Mouse (Mus musculus): ENCODE measurements around the gene Ros1.
A peak's percentile ranks its signal among the peaks of the same experiment; 100 is the strongest.

The Ros1 gene

DNA sequence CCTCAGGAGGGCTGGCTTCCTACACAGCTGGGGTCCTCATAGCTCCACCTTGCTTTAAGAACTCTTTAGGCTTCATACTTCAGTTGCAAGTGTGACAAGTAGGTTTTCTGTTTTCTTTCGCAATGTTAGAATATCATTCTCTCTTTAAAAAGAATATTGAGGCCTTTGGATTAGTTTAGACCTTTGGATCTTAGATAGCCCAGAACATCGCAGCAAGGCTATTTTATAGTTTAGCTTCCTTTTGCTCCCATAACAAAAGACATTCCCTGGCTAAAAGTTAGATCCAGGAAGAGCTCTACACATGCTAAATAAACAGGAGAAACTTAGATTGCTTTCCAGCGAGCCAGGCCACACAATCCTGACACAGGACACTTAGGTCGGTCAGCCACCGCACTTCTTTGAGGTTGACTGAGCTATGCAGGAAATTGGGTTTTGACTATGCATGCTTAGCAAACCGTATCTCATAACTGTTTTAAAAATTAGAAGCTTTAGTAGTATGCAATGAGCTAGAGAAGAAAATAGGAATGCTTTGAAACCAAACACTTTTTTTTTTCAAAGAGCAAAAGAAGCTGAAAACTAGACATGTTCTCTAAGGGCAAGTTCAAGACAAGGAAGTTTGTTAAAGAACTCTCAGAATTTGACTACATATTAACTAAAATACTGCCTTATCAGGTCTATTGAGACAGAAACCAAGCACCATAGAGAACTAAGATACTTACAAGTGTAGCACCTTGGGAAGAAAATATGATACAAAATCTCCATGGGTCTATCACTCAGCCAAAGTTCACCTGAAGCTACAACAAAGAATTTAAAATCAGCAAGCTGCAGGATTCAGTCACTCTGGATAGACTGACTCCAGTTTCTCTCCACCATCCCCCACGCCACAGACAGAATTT lies at the start of gene Ros1:
Gene Ros1, minus strand, starts transcription at position 288 of the 896 bp plus-strand sequence.
- no peak for DNase-seq (ENCODE audit: low spot score)

DNA sequence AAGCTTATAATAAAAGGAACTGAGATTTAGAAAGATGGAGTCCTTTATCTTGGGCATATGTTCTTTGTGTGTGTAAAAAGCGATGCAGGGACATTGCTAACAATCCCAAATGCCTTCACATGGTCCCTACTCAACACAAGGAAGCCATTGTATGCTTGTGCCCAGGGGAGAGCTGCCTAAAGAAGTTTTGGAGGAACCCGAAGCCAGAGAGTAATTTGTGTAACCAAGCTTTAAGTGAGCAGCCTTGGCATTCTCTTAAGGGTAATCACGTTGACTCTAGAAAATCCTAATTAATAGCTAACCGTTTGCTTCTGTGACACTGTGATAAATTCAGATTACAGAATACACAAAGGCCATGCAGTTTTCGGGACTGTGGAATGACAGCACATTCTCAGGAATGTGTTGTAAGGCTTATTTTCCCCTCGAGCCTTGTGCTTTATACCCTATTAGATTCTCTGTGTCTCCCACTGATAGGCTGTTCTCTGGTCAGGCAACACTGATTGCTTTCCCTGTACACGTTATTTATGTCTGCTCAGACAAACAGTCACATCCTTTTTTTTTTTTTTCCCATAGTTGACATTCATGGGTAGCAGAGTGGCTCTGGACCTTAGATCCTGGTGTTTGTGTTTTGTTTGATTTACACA lies 47.8 kb upstream of the Ros1 start:
- DNase-seq (ENCODE audit: low spot score), result no peak

DNA sequence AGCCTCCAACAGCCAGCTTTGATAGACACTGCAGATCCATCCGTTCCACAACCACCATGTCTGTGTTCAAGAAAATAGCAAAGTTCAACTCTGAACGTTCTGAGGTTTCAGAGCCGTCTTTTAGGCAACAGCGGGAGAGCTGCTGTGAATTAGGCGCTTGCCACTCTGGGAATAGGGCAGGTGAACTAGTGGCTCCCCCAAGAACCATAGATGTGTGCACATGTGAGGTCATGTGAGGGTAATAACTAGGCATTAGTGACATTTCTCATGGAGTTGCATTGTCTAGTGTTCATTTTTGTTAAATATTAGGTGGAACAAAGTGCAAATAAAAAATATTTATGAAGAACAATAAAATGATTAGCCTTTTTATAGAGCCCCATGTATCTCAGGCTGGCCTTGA lies 47.0 kb upstream of the Ros1 start:
- DNase-seq (ENCODE audit: low spot score), result no peak

DNA sequence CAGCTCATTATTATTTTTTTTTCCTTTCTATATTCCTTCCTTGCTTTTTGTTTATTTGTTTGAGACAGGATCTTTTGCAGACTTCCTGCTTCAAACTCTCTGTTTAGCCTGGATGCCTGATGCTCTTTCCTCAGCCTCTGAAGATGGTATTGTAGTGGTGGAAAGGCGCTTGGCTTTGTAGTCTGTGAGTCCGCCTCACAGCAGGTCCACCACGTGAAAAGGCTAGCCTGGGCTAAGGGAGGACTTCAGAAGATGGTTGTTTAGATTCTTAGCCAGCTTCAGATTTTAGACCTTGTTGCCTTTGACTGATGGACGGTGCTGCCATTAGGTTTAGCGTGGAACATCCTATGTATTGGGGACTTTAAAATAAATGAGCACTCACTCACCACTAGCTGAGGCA lies 40.4 kb upstream of the Ros1 start:
- no peak for DNase-seq (ENCODE audit: low spot score)

DNA sequence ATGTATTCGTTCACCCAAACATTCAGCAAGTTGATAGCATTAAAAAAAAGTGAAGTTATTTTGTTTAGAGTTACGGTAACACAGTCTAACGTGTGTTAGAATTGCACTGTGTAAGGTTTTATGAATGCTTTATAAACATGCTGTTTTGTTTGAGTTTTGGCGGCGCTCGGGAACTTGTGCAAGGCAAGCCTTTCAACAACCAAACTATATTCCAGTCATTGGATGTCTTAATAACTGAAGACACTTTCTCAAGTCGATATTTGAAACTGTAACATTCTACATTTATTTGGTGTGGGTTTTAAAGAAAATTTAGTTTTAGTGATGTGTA lies 39.6 kb upstream of the Ros1 start:
- DNase-seq (ENCODE audit: low spot score), result no peak

DNA sequence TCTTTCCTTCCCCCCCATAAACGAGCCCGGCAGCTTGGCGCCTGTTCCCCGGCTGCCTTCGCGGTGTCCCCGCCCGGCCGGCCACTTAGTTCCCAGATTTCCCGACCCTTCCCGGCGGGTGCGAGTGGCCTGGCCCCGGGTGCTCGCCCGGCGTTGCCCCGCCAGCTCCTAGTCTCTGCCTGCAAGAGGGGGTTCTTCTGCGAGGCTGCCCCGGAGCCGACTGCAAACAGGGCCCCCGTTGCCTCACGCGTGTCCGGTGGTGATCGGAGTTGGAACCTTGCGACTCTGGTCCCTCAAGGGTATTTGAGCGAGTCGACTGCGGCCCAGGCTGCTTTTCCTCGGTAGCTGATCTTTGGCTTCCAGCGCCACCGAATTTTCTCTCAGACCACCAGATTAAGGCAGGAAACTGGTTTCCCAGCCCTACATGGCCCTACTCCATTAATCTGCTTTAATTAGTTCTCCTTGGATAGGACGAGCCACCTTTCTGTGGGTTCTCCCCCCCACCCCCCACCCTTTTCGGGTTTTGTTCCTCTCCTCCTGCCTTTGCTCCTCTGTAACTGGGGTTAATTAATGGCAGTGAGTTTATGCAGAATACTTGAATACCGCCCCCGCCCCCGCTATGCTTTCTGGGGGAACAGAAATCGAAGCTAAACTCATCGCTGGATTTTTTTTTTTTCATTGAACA lies 39.1 kb upstream of the Ros1 start:
- peak; percentile 25 for DNase-seq (ENCODE audit: low spot score)

DNA sequence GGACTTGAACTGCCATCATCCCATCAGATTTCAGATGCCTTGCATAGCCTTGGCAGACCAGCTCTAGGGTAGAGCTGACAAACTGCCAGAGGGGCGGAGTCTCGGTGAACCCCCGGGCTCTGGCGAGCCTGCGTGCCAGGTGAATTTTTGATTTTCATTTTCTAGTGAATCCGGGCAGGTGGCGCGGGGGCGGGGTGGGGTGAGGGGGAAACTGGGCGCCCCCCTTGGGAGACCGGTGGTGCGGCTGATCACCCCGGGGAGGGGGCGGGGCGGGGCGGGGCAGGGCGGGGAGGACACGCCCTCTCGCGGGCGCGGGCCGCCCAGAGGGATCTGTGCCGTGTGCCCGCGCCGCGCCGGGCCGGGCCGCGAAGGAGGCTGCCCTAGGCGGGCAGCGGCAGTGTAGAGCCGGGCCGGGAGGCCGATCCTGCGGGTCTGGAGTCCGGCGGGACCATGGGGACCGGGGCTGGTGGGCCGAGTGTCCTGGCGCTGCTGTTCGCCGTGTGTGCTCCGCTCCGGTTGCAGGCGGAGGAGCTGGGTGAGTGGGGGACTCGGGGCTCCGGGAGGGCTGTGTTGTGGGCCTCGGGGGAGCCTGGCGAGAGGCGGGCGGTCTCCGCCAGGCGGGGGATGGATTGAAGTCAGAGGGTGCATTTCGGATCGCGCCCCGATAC lies 38.4 kb upstream of the Ros1 start, which contains the start of gene Dcbld1:
Gene Dcbld1, plus strand, starts transcription at position 319 of the 668 bp plus-strand sequence.
- DNase-seq (ENCODE audit: low spot score), result peak; percentile 39

DNA sequence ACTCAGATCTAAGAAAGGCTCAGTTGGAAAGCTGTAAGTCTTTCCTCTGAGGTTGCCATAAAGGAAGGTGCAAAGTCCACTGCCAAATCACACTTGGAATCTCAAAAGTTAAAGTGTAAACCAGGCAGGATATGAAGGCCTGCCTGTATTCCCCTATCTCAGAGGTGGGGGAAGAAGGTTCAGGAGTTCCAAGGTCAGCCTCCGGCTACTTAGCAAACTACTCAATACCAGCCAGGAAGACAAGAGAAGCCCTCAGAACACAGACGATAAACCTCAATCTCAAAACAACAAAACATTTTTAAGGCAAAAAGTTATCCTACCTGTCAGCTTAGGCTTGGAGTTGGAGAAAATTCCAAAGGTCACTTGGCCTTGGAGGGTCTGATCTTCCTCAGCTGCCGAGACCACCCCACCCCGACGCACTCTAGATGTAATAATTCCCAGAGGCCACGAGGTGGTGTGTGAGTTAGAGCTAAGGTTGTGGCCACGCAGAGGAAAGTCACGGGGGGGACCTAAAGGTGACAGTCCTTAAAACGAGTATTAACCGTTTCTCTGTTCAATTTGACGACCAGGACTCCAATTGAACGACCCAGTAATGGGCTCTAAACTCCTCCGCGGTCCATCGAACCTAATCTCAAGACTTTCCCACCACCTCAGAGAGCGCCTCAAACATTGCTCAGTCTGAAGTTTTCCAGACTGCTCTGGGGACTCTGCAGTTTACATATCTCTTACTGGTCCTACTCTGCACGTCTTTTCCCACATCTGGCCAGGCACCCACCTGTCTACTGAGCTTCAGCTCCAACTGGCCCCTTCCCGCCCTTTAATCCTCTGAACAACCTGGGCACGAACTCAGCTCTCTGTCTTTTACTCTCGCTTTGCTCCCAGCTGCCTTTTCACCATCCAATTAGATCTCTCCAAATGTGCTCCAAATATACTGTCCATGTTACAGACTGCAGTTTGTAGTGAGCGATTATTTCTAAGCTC lies 37.4 kb upstream of the Ros1 start:
- peak; percentile 15 for DNase-seq (ENCODE audit: low spot score)

DNA sequence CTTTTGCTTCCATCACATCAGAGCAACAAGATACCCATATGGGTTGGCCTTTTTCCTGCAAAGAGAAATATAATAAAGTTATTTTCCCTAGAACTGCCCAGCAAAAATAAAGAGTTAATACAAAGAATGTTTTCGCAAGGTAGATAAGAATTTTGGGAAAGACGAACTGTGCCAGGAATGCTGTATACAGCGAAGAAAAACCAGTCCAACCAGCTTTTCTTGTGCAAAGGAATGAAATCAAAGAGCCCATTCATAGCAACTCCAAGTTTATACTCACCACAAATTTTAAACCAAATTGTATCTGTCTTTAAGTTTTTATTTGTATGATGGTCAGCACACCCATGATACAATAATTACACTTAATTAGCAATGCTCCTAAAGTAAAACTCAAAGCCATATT lies 24.6 kb upstream of the Ros1 start:
- no peak for DNase-seq (ENCODE audit: low spot score)

DNA sequence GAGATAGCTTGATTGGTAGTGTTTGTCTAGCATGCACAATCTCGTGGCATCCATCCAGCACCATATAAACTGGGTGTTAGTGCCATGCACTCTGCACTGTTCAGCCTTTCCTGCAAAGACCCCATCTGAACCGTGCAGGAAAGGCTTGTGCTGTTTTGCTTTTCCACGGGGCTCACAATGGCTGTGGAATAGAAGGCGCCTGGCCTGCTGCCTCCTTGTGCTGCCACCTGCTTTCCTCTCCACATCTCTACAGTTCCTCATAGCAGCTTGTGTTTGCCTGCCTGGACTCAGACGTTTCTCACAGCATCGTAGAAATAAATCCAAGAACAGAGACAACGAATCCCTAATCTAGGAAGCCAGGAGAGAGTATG lies 22.5 kb upstream of the Ros1 start:
- DNase-seq (ENCODE audit: low spot score), result no peak

DNA sequence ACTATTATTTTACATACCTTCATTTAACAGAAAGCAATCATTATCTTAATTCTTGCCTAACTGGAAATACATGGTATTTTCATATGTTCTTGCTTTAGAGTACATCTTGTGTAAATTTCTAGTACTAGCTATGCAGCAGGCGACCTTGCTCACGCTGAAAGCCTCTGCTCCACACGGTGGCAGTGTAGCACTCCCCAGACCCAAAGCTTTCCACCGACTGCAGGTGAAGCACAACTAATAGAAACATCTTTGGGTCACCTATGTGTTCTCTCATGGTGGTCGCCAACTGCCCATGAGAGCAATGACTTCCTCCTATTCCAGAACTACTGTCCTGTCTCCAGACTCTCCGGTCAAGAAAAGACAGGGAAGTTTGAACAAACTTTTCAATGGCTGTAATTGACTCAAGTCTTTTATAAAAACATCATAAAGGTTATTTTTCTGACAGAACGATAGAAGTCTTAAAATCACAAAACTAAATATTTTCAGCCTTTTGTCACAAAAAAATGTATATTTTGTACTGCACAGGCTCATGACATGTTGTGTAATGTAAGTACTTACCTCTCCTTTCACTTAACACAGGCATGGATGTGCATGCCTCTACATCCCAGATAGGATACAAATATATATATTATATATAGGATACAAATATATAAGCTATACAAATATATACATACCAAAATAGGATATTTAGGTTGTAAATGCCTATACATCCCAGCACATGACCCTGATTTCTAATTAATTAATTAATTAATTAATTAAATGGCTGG lies 21.9 kb upstream of the Ros1 start:
- peak; percentile 44 for DNase-seq (ENCODE audit: low spot score)

DNA sequence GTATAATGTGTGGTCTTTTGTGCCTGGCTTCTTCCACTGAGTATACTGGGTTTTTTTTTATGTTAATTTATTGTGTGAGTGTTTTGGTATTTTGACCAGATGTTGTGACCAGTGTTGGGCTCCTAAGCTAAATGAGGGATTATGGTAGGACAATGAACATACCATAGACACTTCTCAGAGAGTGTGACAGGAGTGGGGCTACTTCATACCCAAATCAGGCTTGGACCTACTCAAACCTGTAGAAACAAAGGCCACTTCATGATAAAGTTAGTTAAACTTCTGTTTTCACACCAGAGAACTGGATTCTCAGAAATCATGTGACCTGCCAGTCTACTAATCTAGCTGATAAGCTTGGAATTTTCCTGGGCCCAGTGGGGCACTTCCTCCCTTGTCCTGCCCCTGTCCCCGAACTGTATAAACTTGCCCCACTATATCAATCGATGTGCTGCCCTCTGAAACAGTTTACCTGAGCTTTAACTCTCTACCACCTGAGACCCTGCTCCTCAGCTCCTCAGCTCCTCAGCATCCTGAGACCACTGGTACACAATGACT lies 20.3 kb upstream of the Ros1 start:
- DNase-seq (ENCODE audit: low spot score), result no peak

DNA sequence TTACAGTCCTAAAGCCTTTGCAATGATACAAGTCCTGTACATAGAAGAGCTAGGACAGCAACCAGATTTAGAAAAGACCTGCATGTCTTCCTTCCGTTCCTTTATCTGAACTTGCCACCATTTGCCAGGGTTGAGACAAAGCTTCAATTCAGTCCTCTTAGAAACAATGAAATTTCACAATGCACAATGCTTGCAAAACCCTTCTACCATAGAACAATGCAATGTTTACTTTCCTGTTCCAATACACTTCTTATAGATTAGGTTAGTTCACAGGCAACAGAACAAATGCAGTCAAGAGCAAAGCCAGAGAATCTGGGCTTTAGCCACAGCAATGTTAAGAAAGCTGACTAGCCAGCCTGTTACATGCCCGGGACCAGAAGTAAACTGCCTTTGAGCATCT lies 9.0 kb upstream of the Ros1 start:
- no peak for DNase-seq (ENCODE audit: low spot score)

DNA sequence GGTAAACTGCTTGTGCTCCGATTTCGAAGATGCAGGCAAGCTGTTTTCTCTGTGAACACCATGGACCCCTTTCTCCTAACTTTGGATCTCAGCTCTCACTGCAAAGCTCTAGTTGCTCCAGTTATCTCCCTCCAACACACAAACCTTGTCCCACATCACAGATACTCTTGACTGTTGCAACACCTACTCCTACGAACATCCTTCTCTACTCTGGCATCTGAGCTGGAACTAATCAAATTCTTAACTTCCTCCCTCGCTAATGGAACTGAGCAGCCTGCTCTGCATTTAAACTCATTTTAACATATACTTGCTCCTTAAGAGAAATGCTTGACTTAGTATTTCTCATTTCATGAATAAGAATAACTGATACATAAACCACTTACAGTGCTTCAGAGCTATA lies 9.1 kb downstream of the Ros1 start:
- DNase-seq (ENCODE audit: low spot score), result no peak

DNA sequence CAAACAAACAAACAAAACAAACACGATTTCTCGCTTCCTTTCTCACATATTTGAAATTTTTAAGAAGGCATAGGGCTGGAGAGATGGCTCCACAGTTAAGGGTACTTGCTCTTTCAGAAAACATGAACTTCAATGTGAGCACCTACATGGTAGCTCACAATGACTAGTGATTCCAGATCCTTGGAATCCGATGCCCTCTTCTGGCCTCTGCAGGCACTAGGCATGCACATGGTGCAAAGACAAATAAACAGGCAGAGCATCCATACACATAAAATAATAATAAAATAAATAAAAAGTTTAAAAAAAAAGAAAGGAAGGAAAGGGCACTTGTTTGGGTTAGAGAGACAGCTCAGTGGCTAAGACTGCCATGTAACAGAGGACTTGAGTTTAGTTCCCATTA lies 12.2 kb downstream of the Ros1 start:
- DNase-seq (ENCODE audit: low spot score), result no peak

DNA sequence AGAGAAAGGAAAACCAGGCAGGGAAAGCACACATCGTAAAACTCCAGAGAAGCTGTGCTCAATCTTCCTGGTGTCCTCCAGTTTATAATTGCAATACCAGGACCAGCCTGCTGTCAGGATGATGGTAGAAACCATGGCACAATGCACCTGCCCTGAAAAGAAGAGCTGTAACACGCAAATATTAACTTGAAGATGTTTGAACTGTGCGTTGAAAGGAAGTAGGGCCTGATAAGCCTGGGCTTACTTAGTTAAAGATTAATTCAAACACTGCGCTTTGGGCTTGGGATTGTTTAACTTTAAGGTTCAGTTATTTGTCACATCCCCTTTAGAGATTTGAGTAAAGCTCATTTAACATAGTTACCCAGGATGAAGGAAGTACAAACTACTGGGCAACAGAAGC lies 20.7 kb downstream of the Ros1 start:
- DNase-seq (ENCODE audit: low spot score), result no peak

DNA sequence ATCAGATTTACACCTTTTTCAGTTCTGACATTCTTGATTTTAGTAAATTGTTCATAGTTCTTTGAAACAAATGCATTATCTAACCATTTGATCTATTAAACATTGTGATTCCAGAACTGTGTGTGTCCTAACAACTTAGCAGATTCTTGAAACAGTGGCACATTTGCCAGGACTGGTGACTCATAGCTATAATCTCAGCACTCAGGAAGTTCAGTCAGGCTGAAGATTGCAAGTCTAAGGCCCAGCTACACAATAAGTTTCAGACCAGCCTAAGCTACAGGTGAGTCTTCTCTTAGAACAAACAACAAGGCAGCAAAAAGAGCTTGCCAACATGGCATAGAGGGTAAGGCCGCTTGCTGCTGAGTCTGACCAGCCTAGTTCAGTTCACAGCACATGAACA lies 24.6 kb downstream of the Ros1 start:
- no peak for DNase-seq (ENCODE audit: low spot score)

DNA sequence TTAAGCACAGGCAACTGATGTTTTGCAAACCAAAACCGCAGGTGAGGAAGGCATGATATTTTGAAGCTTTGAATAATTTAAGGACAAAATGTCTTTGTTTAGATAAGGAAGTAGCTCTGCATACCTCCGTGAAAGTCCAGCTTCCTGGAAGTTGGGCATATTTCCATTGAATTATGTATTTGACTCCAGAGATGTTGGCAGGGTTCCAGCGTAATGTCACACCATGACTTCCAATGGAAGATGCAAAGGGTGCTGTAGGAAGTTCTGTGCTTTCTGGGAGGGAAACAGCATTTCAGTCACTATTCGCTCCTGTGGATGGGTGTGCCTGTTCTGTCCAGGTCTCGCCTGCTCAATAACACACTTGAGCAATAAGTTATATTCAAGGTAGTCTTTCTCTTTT lies 25.2 kb downstream of the Ros1 start:
- DNase-seq (ENCODE audit: low spot score), result no peak

DNA sequence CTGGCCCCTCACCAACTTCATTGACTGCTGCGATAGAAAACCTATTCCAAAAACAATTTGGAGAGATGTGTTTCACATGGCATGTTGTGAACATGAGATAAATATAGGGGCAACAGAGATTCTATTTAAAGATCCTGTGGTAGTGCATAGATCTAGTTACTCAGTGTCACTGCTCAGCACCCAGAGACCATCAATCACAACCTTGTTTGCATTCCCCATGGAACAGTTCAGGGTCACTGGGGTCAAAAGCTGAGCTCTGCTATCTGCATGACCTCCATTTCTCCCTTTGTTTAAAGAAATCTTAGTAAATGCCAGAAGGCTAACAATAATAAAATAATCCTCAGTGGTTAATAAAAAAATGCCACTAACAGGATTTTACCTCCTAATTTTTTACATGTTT lies 29.7 kb downstream of the Ros1 start:
- no peak for DNase-seq (ENCODE audit: low spot score)

DNA sequence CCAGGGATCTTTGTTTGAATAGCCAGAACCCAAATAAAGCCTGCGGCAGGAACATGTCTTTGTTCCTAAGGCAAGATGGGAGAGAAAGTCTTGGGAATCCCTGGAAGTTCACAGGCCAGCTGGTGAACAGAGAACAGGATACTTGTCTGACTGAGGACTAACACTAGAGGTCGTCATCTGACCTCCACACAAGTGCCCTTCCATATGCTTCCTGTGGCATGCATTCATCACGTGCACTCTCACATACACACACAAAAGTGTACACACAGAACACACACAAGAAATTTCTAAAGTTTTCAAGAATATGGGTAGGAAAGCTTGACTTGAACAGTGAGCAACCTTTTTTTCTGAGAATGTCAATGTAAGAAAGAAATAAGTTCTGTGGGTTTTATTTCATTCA lies 34.4 kb downstream of the Ros1 start:
- DNase-seq (ENCODE audit: low spot score), result no peak

Measured in ovary, postnatal 14 days (tissue).